Mouse (Mus musculus) forebrain, postnatal 0 days (tissue): ENCODE data around the gene Gm14412. TPM values are rescaled to one million over a fixed set of nuclear protein-coding genes. Genes with fewer than 3 reads are reported as not detected.
"Not testable (repeated sequence)": the region's sequence is repeated elsewhere in the genome, so short reads cannot be mapped to it uniquely, and the experiment has no call there.

Source experiments
- ATAC-seq: fragments of 200-750 bp; cut with Nextera tagmentation; 2 replicates; pipeline ENCODE4 v1.8.0; 2017; ENCODE audit warnings: mild to moderate bottlenecking, moderate library complexity
- DNase-seq: peaks from one replicate; pipeline ENCODE4 v3.0.0-alpha.2; 2015
- H3K27ac ChIP-seq: fragments of 300-500 bp; sonication (generic); 2 replicates; pipeline ENCODE4 v1.5.1; 2014; ENCODE audit warnings: low read depth, mild to moderate bottlenecking, antibody characterized with exemption, low read length, moderate library complexity, mixed read lengths
- H3K27me3 ChIP-seq: fragments of 300-500 bp; sonication (generic); 2 replicates; pipeline ENCODE4 v1.6.1; 2014; ENCODE audit warnings: mild to moderate bottlenecking, low read length, mixed read lengths; ENCODE audit not compliant: insufficient read depth
- H3K36me3 ChIP-seq: fragments of 300-500 bp; sonication (generic); 2 replicates; pipeline ENCODE4 v1.6.1; 2014; ENCODE audit warnings: mild to moderate bottlenecking, moderate library complexity; ENCODE audit not compliant: insufficient read depth
- H3K4me1 ChIP-seq: fragments of 300-500 bp; sonication (generic); 2 replicates; pipeline ENCODE4 v1.6.1; 2014; ENCODE audit warnings: antibody characterized with exemption; ENCODE audit not compliant: insufficient read depth
- H3K4me2 ChIP-seq: fragments of 300-500 bp; sonication (generic); 2 replicates; pipeline ENCODE4 v1.6.1; 2014; ENCODE audit warnings: low read depth, mild to moderate bottlenecking, moderate library complexity
- H3K4me3 ChIP-seq: fragments of 300-500 bp; sonication (generic); 2 replicates; pipeline ENCODE4 v1.5.1; 2014; ENCODE audit warnings: low read depth, low read length, mixed read lengths
- H3K9ac ChIP-seq: fragments of 300-500 bp; sonication (generic); 2 replicates; pipeline ENCODE4 v1.6.1; 2014; ENCODE audit warnings: mild to moderate bottlenecking
- H3K9me3 ChIP-seq: fragments of 300-500 bp; sonication (generic); 2 replicates; pipeline ENCODE4 v1.6.1; 2016; ENCODE audit warnings: low read length
- WGBS: fragments of 180-500 bp; shearing (Covaris S2); extraction: QIAGEN DNeasy Blood & Tissue Kit; methylation state at CpG from one replicate; pipeline ENCODE4 v1.1.7; 2014; 5-methylcytosine and 5-hydroxymethylcytosine counted together
- polyA plus RNA-seq: library from polyadenylated mRNA; unstranded; fragments of >200 nt; fragmentation: Nextera tagmentation; extraction: Ambion mirVana; gene quantifications from 2 replicates; pipeline ENCODE4 v1.2.1, GENCODE M21; 2015
- total RNA-seq: library from RNA; depleted of rRNA; stranded (reverse); fragments of >200 nt; gene quantifications from 2 replicates; pipeline ENCODE4 v1.2.3, GENCODE M21; 2014; rRNA removed

Gm14412 gene
- total and polyA plus RNA-seq, 2 experiments from 2014 or later, result 0.10 to 1.6 TPM

- H3K4me2 ChIP-seq, ATAC-seq, H3K4me1 ChIP-seq, H3K27ac ChIP-seq, H3K4me3 ChIP-seq, DNase-seq, H3K36me3 ChIP-seq, H3K9ac ChIP-seq, H3K27me3 ChIP-seq, H3K9me3 ChIP-seq: not testable (repeated sequence)
- no CpG with 5 or more reads among the region's 2 CpGs for whole genome bisulfite sequencing
Observed at GRCm38 (mm10) chr2:177266936-177267335, 57.2 kb downstream of the Gm14412 start, which contains the start of gene Gm14409. TSS of gene Gm14409 (minus strand) at chr2:177267036.

Other genes with a start within 250 kb of the Gm14412 start
- gene Gm14401, start 250.0 kb downstream of the Gm14412 start, total RNA-seq, result not detected in 2 replicates
- not detected in 2 replicates for gene Gm14401, start 250.0 kb downstream of the Gm14412 start, polyA plus RNA-seq
- 25.4 and 26.9 TPM in 2 replicates for gene Gm14410, start 117.9 kb downstream of the Gm14412 start, total RNA-seq
- 41.8 and 47.5 TPM in 2 replicates for gene Gm14410, start 117.9 kb downstream of the Gm14412 start, polyA plus RNA-seq
- not detected in 2 replicates for gene Gm14409, start 57.3 kb downstream of the Gm14412 start, total RNA-seq
- gene Gm14409, start 57.3 kb downstream of the Gm14412 start, polyA plus RNA-seq, result not detected in 2 replicates
- gene Gm14418, start 74.0 kb upstream of the Gm14412 start, total RNA-seq, result 4.3 and 8.1 TPM in 2 replicates
- gene Gm14418, start 74.0 kb upstream of the Gm14412 start, polyA plus RNA-seq, result 8.8 and 10.0 TPM in 2 replicates
- 7.5 and 9.1 TPM in 2 replicates for gene Zfp970, start 140.4 kb upstream of the Gm14412 start, total RNA-seq
- 2.5 and 4.1 TPM in 2 replicates for gene Zfp970, start 140.4 kb upstream of the Gm14412 start, polyA plus RNA-seq
- 5.2 and 6.7 TPM in 2 replicates for gene Gm14403, start 173.9 kb upstream of the Gm14412 start, total RNA-seq
- 1.3 and 2.3 TPM in 2 replicates for gene Gm14403, start 173.9 kb upstream of the Gm14412 start, polyA plus RNA-seq